Mouse (Mus musculus) regulatory T cell (primary cell): ENCODE data around the gene Ebf3.

ENCODE experiments used
- in situ Hi-C: fragments of 300-600 bp; cut with MboI, MseI; formaldehyde crosslinking; loops from one replicate; pipeline ENCODE4 v1.15.1; 2025; ENCODE audit warnings: high pct_unique_total_duplicates

Ebf3 gene

DNA sequence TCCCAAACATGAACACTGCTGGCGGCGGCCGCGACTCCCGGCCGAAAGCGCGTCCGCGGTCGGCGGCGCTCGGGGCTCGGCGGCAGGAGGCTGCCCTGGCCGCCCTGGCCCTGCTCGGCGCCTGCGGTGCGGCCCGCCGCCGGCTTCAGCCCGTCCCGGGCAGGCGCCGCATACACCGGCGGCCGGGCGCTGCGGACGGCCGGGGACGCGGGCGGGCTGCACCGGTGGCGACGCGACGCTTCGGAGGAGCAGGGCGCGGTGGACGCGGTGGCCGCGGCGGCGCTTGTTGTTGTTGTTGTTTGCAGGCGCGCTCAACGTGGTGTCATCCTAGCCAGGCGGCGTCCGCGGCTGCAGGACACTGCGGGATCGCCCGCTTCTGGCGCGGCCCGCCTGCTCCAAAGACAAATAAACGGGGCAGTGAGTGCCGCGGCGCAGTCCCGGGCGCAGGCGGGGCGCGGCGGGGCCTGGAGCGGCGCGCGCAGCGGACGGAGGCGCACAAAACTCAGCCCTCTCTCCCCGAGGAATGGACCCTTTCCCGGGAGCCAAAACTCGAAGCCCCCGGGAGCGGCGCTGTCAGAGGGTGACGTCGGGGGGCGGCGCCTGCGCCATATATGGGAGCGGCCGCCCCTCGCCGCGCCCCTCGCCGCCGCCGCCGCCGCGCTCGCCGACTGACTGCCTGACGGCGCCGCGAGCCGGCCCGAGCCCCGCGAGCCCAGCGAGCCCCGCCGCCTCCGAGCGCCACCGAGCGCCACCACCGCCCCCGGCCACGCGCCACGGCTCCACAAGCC is at the start of gene Ebf3:
Ebf3 (minus strand) TSS at position 542 of the 788 bp plus-strand sequence.
- in situ Hi-C loops, result no loop called here

DNA sequence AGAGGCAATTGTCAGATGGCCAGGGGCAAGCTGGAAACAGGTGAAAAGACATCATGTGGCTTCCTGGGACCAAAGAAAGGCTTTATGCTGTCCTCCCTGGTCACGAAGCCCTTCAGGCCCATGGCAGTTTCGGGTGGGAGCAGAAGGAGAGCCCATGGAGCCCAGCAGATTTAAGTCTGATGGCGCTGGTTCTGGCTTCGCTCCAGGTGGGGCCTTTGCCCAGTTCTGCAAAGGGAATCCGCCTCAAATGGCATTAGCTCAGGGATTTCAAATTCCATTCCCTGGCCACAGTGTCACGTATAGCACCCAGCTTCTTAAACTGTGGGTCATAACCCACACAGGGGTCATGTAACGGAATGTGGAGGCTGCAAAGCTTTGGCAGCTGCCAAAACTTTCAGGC is 32.6 kb upstream of the Ebf3 start:
- in situ Hi-C loops, result no loop called here

- in situ Hi-C loops, result no loop called here
Observed at GRCm38 (mm10) chr7:137346068-137346467, 31.8 kb upstream of the Ebf3 start.

DNA sequence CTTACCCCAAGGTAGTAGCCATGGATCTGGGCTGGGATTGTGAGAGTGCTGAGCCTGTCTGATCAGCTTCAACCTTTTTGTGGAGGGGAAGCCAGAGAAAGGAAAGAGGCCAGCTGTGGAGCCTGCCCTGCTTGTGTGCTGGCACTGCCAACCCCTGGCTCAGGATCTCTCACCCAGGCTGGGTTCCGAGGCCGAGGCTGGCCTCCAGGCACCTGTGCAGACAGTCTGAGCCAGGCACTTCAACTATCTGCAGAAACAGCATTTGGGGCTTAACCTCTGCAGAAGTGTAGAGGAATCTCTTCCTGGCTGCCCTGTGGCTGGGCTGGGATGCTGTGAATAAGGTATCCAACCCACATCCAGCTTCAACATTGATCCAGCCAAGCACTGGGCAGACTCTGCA is 19.7 kb upstream of the Ebf3 start:
- in situ Hi-C loops, result no loop called here

- in situ Hi-C loops, result no loop called here
Observed at GRCm38 (mm10) chr7:137322926-137323325, 8.7 kb upstream of the Ebf3 start.

DNA sequence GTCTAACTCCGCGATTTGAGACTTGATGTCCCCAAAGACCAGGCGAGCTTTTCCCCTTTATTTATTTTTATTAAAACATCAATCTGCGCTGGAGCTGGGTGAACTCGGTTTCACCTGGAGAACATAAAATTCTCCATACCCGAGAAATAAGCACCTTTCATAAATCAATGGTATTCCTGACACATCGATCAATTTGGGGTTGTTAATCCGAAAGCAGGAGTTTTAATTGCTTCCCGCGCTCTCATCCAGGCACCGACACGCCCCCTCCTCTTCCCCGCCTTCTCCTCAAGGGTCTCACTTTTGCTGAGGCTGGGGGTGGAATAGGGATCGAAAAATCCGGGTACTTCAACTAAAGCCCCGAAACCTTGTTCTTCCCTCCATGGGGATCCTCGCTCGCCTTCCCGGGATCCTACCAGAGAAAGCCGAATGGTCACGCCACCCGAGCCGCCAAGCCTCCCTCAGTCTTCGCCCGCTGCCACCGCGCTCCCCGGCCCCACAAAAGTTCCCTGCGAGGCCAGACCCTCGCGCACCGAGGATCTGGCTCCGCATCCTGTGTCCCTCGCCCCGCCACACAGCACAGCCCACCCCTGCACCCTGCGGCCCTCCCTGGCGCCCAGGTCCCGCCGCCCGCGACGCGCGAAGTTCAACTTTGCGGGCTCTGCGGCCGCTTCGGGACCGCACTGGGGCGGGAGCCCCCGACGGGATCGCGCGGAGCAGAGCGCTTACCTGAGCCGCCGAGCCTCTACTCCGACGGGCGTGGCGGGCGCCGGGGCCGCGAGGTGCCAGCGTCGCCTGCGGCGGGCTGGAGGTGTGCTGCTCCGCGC is 7.9 kb upstream of the Ebf3 start:
- in situ Hi-C loops, result no loop called here

GRCm38 (mm10) chr7:137321141-137321813 is 7.0 kb upstream of the Ebf3 start:
- in situ Hi-C loops, result no loop called here

GRCm38 (mm10) chr7:137320320-137320719 is 6.1 kb upstream of the Ebf3 start:
- in situ Hi-C loops, result no loop called here

GRCm38 (mm10) chr7:137318924-137319885 is 5.0 kb upstream of the Ebf3 start:
- in situ Hi-C loops, result no loop called here

DNA sequence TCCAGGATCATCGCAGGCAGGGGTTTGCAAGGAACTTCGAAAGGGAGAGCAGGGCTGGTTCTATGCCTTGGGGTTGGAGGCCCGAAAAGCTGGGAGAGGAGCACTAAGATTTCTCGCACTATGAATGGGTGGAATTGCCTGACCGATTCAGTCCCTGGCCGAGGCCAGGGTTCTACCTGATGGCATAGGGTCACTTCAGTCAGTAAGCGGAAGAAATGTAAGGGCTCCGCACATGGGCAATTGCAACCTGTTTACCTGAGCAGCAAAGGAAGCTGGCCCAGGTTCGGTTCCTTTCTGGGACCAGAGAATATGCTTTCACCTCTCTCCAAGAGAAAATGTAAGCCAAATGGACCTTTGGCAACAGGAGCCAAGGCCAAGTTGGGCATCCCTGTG is 4.1 kb upstream of the Ebf3 start:
- in situ Hi-C loops, result no loop called here

DNA sequence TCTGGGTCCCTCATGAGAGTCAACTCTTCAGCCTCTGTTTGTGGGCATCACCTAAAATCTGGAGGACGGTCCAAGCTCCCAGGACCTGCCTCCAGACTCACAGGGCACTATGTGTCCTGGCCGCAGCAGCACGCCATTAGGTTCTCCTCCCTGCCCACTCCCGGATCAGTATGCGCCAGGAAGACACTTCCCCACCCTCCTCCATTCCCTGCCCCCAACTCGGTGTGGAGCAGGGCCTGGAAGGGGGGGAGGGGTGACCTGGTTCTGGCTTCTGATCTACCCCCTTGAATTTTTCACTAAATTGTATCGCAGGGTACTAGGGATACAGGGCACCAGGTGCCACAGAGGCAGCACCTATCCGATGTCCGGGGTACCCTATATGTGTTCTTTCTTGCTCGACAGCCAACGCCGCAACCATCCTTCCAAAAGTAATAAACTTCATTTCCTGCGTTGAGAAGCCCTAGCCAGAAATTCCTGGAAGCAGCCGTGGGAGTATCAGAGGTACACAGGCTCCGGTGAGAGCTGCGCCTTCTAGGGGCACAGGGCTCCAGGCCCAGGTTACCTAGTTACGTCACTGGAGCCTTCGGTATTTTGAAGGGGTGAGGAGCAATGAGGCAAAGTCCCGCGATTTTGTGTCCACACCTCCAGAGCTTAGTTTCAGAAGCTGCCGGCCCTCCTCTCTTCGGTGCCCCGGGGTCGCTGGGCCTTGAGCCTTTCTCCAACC is 3.6 kb upstream of the Ebf3 start:
- in situ Hi-C loops, result no loop called here

GRCm38 (mm10) chr7:137316926-137317658 is 2.8 kb upstream of the Ebf3 start:
- in situ Hi-C loops, result no loop called here

- in situ Hi-C loops, result no loop called here
Observed at GRCm38 (mm10) chr7:137316181-137316925, 2.1 kb upstream of the Ebf3 start.

DNA sequence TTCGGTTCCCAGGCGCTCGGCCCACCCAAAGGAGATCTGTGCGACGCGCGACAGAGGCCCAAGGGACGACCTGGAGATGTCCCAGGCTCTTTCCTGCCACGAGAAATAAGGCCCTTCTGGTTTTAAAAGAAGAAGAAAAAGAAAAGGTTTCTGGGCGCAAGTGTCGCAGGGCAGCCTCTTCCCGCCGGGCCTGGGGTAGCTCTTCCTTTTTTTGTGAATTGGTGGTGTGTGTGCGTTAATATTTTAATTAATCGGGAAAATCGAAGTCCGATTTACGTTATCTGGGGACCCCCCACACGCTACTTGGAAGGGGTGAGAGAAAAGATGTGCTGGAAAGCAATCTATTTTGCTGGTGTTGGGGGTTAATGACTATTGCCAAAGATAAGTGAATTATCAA is 1.3 kb upstream of the Ebf3 start:
- in situ Hi-C loops, result no loop called here

- in situ Hi-C loops, result no loop called here
Observed at GRCm38 (mm10) chr7:137314710-137315543, 682 bp upstream of the Ebf3 start.

- in situ Hi-C loops, result no loop called here
Observed at GRCm38 (mm10) chr7:137313183-137313903, 902 bp downstream of the Ebf3 start.

- in situ Hi-C loops, result no loop called here
Observed at GRCm38 (mm10) chr7:137312933-137313182, 1.4 kb downstream of the Ebf3 start.
